Mouse (Mus musculus) liver, embryonic 18 days (tissue): ENCODE results near the gene Hist1h2bp. TPM values are rescaled to one million over a fixed set of nuclear protein-coding genes. Genes with fewer than 3 reads are reported as not detected.

Source experiments
- polyA plus RNA-seq: library from polyadenylated mRNA; depleted of rRNA; stranded (reverse); fragments of >200 nt; gene quantifications from 2 replicates; pipeline ENCODE4 v1.2.3, GENCODE M21; 2012; rRNA removed

Hist1h2bp gene
- polyA plus RNA-seq: 1.2 and 2.5 TPM in 2 replicates

GRCm38 (mm10) chr13:21786899-21787629 lies at the start of gene Hist1h2bp, which contains the start of gene Hist1h2an:
TSS of gene Hist1h2bp (plus strand) at chr13:21787461.
TSS of gene Hist1h2an (minus strand) at chr13:21787218.

GRCm38 (mm10) chr13:21750159-21751017 lies 36.9 kb upstream of the Hist1h2bp start, which contains the start of gene Hist1h4k:
TSS of gene Hist1h4k (minus strand) at chr13:21750505.

GRCm38 (mm10) chr13:21753524-21754285 lies 33.6 kb upstream of the Hist1h2bp start, which contains the start of the genes Hist1h2ak and Hist1h2bn:
TSS of gene Hist1h2ak (minus strand) at chr13:21753827.
TSS of gene Hist1h2bn (plus strand) at chr13:21754123.

GRCm38 (mm10) chr13:21779767-21780731 lies 7.2 kb upstream of the Hist1h2bp start, which contains the start of gene Hist1h1b:
TSS of gene Hist1h1b (minus strand) at chr13:21780625.

GRCm38 (mm10) chr13:21783255-21783617 lies 4.0 kb upstream of the Hist1h2bp start, which contains the start of gene Hist1h3i:
TSS of gene Hist1h3i (minus strand) at chr13:21783370.

GRCm38 (mm10) chr13:21810073-21810472 lies 22.8 kb downstream of the Hist1h2bp start, which contains the start of the genes Hist1h2bq and Hist1h2ao:
TSS of gene Hist1h2bq (minus strand) at chr13:21810197.
TSS of gene Hist1h2ao (plus strand) at chr13:21810465.

GRCm38 (mm10) chr13:21811539-21811938 lies 24.3 kb downstream of the Hist1h2bp start, which contains the start of gene Hist1h4m:
TSS of gene Hist1h4m (plus strand) at chr13:21811746.

GRCm38 (mm10) chr13:21831418-21832394 lies 44.4 kb downstream of the Hist1h2bp start, which contains the start of gene Hist1h4n:
TSS of gene Hist1h4n (minus strand) at chr13:21832196.

GRCm38 (mm10) chr13:21833461-21833860 lies 46.2 kb downstream of the Hist1h2bp start, which contains the start of the genes Hist1h2ap and Hist1h2br:
TSS of gene Hist1h2ap (minus strand) at chr13:21833507.
TSS of gene Hist1h2br (plus strand) at chr13:21833743.

Other genes with a start within 250 kb of the Hist1h2bp start
- gene Olfr1366, start 244.7 kb upstream of the Hist1h2bp start, polyA plus RNA-seq: not detected in 2 replicates
- not detected in 2 replicates for gene Olfr1535, start 227.6 kb upstream of the Hist1h2bp start, polyA plus RNA-seq
- not detected in 2 replicates for gene Olfr1364, start 205.7 kb upstream of the Hist1h2bp start, polyA plus RNA-seq
- gene Olfr1362, start 173.4 kb upstream of the Hist1h2bp start, polyA plus RNA-seq: not detected in 2 replicates
- not detected in 2 replicates for gene Olfr11, start 144.9 kb upstream of the Hist1h2bp start, polyA plus RNA-seq
- not detected in 2 replicates for gene Olfr1361, start 124.1 kb upstream of the Hist1h2bp start, polyA plus RNA-seq
- gene Olfr1360, start 110.1 kb upstream of the Hist1h2bp start, polyA plus RNA-seq: not detected in 2 replicates
- gene Olfr1359, start 89.3 kb upstream of the Hist1h2bp start, polyA plus RNA-seq: not detected in 2 replicates
- gene Hist1h2bl, start 71.3 kb upstream of the Hist1h2bp start, polyA plus RNA-seq: 5.9 and 7.6 TPM in 2 replicates
- gene Hist1h2ai, start 71.0 kb upstream of the Hist1h2bp start, polyA plus RNA-seq: 1.9 and 2.8 TPM in 2 replicates
- 11.5 and 11.6 TPM in 2 replicates for gene Hist1h3h, start 69.8 kb upstream of the Hist1h2bp start, polyA plus RNA-seq
- 4.9 and 7.3 TPM in 2 replicates for gene Hist1h2bm, start 65.4 kb upstream of the Hist1h2bp start, polyA plus RNA-seq
- 9.1 and 9.2 TPM in 2 replicates for gene Hist1h4j, start 52.4 kb upstream of the Hist1h2bp start, polyA plus RNA-seq
- 14.1 and 22.0 TPM in 2 replicates for gene Hist1h4k, start 37.0 kb upstream of the Hist1h2bp start, polyA plus RNA-seq
- gene Hist1h2ak, start 33.6 kb upstream of the Hist1h2bp start, polyA plus RNA-seq: 17.2 and 18.2 TPM in 2 replicates
- gene Hist1h2bn, start 33.3 kb upstream of the Hist1h2bp start, polyA plus RNA-seq: 10.0 and 14.8 TPM in 2 replicates
- 3.8 and 4.1 TPM in 2 replicates for gene Hist1h1b, start 6.8 kb upstream of the Hist1h2bp start, polyA plus RNA-seq
- 13.4 and 17.5 TPM in 2 replicates for gene Hist1h3i, start 4.1 kb upstream of the Hist1h2bp start, polyA plus RNA-seq
- gene Hist1h2an, start 243 bp upstream of the Hist1h2bp start, polyA plus RNA-seq: 3.5 and 4.0 TPM in 2 replicates
- gene Hist1h2bq, start 22.7 kb downstream of the Hist1h2bp start, polyA plus RNA-seq: 3.5 and 6.3 TPM in 2 replicates
- gene Hist1h2ao, start 23.0 kb downstream of the Hist1h2bp start, polyA plus RNA-seq: not detected in 2 replicates
- gene Hist1h4m, start 24.3 kb downstream of the Hist1h2bp start, polyA plus RNA-seq: not detected in 2 replicates
- 19.1 and 27.0 TPM in 2 replicates for gene Hist1h4n, start 44.7 kb downstream of the Hist1h2bp start, polyA plus RNA-seq
- 35.2 and 36.1 TPM in 2 replicates for gene Hist1h2ap, start 46.0 kb downstream of the Hist1h2bp start, polyA plus RNA-seq
- gene Hist1h2br, start 46.3 kb downstream of the Hist1h2bp start, polyA plus RNA-seq: 2.2 and 6.7 TPM in 2 replicates
- gene Zfp184, start 157.6 kb downstream of the Hist1h2bp start, polyA plus RNA-seq: 0.38 and 0.39 TPM in 2 replicates
- gene Pom121l2, start 193.7 kb downstream of the Hist1h2bp start, polyA plus RNA-seq: not detected in 2 replicates
- 1.2 and 1.3 TPM in 2 replicates for gene Prss16, start 222.3 kb downstream of the Hist1h2bp start, polyA plus RNA-seq
- 3.6 and 4.4 TPM in 2 replicates for gene Hist1h2ah, start 248.1 kb downstream of the Hist1h2bp start, polyA plus RNA-seq
- 6.7 and 11.4 TPM in 2 replicates for gene Hist1h2bk, start 248.4 kb downstream of the Hist1h2bp start, polyA plus RNA-seq